Mouse (Mus musculus) frontal cortex, postnatal 25 days (tissue): ENCODE data around the gene 4930452B06Rik.

Experiments used
- DNase-seq, 2 experiments: peaks; one replicate each; pipeline ENCODE4 v3.0.0; 2022; ENCODE audit warnings: low spot score in 2 of 2

4930452B06Rik gene

GRCm38 (mm10) chr14:8451117-8451516, 214.9 kb downstream of the 4930452B06Rik start:
- no peak for DNase-seq

- DNase-seq, result no peak
Observed at GRCm38 (mm10) chr14:8450342-8450741, 215.7 kb downstream of the 4930452B06Rik start.

GRCm38 (mm10) chr14:8449299-8449698, 216.7 kb downstream of the 4930452B06Rik start:
- DNase-seq, result no peak

GRCm38 (mm10) chr14:8447352-8447751, 218.7 kb downstream of the 4930452B06Rik start:
- DNase-seq, result no peak

- DNase-seq, result no peak
Observed at GRCm38 (mm10) chr14:8444363-8444762, 221.7 kb downstream of the 4930452B06Rik start.

- no peak for DNase-seq
Observed at GRCm38 (mm10) chr14:8442691-8443090, 223.3 kb downstream of the 4930452B06Rik start.

- no peak for DNase-seq
Observed at GRCm38 (mm10) chr14:8441623-8442022, 224.4 kb downstream of the 4930452B06Rik start.

GRCm38 (mm10) chr14:8430611-8431230, 235.3 kb downstream of the 4930452B06Rik start:
- DNase-seq, result no peak

GRCm38 (mm10) chr14:8429767-8430166, 236.3 kb downstream of the 4930452B06Rik start:
- no peak for DNase-seq

GRCm38 (mm10) chr14:8422833-8423232, 243.2 kb downstream of the 4930452B06Rik start:
- no peak for DNase-seq

GRCm38 (mm10) chr14:8421199-8421787, 244.7 kb downstream of the 4930452B06Rik start:
- no peak for DNase-seq

GRCm38 (mm10) chr14:8418610-8419009, 247.4 kb downstream of the 4930452B06Rik start:
- no peak for DNase-seq

- DNase-seq, result no peak
Observed at GRCm38 (mm10) chr14:8405946-8406345, 260.1 kb downstream of the 4930452B06Rik start.

- no peak for DNase-seq
Observed at GRCm38 (mm10) chr14:8403310-8403709, 262.7 kb downstream of the 4930452B06Rik start.

- DNase-seq, result no peak
Observed at GRCm38 (mm10) chr14:8398507-8398906, 267.5 kb downstream of the 4930452B06Rik start.

GRCm38 (mm10) chr14:8395690-8396287, 270.3 kb downstream of the 4930452B06Rik start:
- no peak for DNase-seq

GRCm38 (mm10) chr14:8392181-8392825, 273.7 kb downstream of the 4930452B06Rik start:
- no peak for DNase-seq
